Mouse (Mus musculus) thymus, adult 2 months (tissue): Measurements from ENCODE around the gene Hcar1.

ENCODE experiments used
- CTCF ChIP-seq: fragments of 200-500 bp; IDR thresholded peaks from 2 replicates; pipeline ENCODE4 v1.5.1; 2012; ENCODE audit warnings: mild to moderate bottlenecking, control low read depth, low read length, moderate library complexity, borderline replicate concordance; ENCODE audit not compliant: control insufficient read depth, poor library complexity, insufficient read depth; ENCODE audit errors: extremely low read depth
- POLR2A ChIP-seq: fragments of 200-500 bp; IDR thresholded peaks from 2 replicates; pipeline ENCODE4 v1.6.1; 2012; ENCODE audit warnings: mild to moderate bottlenecking, low read length, control low read depth, moderate library complexity; ENCODE audit not compliant: control insufficient read depth, poor library complexity, insufficient read depth; ENCODE audit errors: extremely low read depth

DNA sequence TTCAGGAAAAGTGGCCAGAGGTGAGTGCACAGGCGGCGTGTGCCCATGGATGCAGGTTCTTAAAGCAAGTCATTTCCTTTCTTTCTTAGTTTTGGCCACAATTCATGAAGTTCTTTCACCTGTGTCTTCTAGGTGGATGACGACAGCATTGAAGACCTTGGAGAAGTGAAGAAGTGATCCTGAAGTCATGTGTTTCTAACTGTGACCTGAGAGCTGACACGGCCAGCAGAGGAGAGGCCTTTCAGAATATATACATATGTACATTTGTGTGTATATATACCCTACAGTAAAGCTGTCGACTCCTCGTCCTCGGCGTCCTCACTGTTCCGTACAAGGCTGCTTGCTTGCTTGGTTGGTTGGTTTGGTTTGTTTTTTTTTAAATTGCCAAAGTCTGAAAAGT lies 47.3 kb upstream of the Hcar1 start, which contains the start of gene Gm43518:
- TF ChIP-seq CTCF (no peak), POLR2A (no peak)
